Mouse (Mus musculus) kidney, adult 11 months (tissue): ENCODE measurements around the gene Axdnd1.
"Not testable (repeated sequence)": the region's sequence is repeated elsewhere in the genome, so short reads cannot be mapped to it uniquely, and the experiment has no call there.

Experiments used
- DNase-seq: peaks from one replicate; pipeline ENCODE4 v3.0.0; 2022

Axdnd1 gene

DNA sequence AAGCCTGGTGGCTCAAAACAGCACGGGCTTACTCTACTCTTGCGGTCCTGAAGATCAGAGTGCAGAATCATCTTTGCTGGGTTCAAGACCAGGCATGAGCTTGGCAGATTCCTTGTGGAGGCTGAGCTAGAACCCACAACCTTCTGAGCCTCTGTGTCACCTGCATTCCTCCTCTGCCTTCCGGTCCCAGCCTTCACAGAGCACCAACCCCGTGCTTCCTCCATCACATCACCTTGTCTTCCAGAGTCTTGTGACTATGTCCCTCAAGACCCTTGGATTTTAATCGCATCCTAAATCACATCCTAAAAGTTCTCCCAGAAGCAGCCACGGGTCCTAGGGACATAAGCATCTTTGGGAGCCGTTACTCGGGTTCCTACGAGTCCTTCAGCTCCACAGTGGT is 97.8 kb downstream of the Axdnd1 start:
- DNase-seq = no peak

DNA sequence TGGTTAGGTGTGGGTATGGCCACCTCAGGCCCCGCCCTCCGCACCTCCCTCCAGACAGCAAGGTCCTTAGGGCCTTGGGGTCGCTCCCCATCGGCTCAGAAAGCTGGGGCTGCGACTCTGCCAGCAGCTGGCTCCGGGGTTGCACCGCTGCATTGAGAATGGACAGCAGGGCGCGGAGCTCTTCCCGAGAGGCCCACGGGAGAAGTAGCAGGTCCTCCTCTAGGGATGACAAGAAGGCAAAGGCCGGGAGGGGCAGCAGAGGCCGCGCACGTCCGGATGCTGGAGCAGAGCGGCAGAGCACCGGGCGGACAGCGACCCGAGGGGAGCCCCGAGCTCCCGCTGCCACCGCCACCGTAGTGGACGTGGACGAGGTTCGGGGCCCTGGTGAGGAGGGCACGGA is 110.3 kb downstream of the Axdnd1 start, which contains the start of gene Nphs2:
Nphs2 (plus strand) TSS at position 98 of the 400 bp plus-strand sequence.
- no peak for DNase-seq

DNA sequence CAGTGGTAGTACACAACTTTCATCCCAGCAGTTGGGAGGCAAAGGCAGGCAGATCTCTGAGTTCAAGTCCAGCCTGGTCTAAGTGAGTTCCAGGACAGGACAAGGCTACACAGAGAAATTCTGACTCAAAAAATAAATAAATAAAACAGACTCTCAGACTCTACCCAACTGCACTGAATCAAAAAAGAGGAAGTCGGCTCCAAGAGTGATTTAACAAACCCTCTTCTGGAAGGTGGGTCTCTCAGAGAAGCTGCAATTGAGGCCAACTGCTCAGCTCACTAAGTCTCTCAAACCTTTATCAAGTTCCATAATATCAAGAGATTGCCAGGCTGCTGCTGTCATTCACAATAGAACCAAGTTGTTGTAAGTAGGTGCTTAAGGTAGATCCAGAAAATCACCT is 112.4 kb downstream of the Axdnd1 start:
- no peak for DNase-seq

DNA sequence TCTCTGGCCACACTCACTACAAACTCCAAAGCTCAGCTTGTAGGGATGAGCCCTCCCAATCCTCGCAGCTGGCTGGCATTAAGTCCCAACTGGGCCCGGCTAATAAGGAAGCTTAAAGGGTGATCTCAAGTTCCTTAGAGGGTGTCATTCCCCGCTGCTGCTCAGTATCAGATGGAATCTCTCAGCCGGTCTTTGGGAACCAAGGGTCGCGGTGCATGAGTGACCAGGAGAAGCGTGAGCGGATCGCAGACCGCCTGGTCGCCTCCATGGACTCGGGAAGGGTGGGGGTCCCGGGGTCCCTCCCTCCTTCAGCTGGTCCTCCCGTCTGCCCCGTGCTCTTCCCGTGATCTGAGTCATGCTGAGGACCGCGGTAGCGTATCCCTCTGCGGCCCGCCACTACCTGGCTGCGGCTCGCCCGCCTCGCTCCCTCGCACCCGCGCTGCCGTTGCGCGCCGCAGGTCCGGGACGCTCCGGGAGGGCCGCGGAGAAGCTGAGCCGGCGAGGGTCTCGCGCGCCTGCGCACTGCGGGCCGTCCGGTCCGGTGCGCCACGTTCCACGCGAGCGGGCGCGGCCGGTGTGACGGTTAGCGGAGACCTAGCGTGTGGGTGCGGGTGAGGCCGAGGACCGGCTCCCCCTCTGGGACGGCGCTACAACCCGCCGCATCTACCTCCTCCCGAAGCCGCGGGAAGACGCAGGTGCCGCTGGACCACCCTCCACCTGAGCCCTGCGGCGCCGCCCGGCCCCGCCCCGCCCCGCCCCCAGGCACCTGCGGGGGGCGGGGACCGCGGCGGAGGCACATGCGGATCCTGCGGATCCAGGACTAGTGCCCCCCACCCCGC is 117.8 kb downstream of the Axdnd1 start, which contains the start of gene Tdrd5:
Tdrd5 (minus strand) TSS at position 754 of the 839 bp plus-strand sequence.
- no peak for DNase-seq

DNA sequence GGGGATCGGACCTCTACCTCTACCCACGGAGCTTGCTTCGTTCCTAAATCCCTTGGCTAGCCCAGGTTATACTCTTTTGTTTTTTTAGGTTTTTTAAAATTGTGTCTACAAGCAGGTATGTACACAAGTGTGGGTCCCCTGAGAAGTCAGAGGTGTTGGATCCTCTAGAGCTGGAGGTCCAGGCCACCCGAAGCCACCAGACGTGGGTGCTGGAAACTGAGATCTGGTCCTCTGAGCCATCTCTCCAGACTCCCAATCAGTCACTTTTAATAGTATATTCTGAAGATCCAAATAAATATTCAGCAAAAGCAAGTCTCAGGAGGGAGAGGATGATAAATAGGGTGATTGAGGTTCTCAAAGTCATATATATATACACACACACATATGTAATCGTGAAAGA is 130.9 kb downstream of the Axdnd1 start:
- no peak for DNase-seq

DNA sequence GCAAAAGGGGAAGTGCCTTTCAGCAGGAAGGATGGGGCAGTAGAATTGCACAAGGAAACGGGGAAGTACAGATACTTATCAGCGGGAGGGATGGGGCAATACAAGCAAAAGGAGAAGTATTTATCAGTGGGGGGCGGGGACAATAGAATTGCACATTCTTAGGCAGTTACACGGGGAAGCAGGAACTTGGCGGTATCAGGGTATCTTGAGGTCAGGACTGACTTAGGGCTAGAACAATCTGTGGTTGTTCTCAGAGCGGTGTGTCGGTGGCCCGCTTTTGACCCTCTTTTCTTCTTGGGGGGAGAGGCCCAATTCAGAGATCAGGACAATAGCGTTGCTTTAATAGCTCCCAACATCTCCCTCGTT is 131.8 kb downstream of the Axdnd1 start:
- DNase-seq = not testable (repeated sequence)

DNA sequence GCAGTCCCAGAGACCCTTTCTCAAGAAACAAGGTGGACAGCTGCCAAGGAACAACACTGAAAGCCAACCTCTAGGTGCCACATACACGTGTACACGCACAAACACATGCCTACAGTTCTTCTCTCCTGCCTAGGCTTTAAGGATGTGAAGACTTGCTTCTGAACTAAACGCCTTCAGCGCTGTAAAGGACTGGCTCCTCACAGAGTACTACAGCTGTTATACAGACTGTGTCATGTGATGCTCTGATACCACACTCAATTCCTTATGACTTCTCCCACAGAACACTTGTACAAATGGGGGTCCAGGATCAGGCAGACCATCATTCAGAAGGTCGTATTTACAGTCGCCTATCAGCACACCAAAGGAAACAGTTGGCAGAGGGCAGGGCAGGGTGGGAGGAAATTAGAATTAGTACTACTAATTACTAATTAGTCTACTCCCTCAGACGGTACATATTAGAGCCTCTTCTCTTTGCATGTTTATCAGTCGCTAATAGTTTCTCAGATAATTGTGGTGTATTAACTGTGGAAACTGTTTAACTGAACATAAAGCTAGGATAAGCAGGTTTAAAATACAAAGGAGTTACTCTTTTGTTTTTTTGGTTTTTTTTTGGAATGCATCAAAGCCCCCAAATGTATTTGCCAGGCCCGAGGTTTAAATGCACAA is 132.3 kb downstream of the Axdnd1 start:
- DNase-seq = no peak

DNA sequence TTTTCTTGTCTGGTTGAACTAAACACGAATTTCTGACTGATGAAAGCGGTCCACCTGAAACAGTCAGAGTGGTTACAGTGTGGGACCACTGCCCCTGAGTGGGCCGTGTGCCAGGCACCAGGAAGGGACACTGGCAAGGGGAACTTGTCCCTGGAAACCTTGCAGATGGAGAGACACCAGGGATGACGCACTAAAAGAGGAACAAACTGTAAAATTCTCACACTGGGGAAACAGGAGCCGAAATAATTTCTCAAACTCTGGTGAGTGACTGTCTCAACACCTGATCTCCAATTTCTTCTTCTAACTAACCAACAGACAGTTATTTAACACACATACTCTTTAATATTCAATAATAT is 135.4 kb downstream of the Axdnd1 start:
- DNase-seq = no peak

DNA sequence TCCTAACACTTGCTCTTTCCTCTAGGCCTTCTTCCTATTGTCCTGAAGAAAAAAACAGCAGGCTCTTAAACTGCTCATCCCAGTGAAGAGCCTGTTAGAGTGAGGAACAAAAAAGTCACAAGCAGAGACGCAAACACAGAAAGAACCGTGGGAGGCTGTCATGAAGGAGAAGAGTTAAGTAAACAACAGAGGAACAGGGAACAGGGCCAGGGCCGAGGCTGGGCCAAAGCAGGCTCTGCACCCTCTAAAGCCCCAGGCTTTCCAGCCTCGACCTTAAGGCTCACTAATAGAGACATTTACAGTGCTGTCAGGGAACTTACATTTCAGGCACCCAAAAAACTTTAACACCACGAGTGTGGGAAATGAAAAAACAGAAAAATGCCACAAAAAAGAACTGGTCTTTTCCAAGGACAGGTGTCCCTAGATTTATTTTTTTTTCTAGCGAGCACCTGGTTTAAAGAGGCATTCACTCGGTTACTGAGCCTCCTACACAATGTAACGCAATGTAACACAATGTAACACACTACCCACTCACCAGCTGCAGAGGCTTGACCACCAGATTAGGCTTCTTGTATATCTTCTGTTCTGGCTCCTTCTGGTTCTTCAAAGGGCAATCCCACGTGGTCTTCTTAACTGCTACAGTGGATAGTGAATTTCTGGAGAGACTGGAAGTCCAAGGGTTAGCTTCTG is 136.0 kb downstream of the Axdnd1 start:
- no peak for DNase-seq

DNA sequence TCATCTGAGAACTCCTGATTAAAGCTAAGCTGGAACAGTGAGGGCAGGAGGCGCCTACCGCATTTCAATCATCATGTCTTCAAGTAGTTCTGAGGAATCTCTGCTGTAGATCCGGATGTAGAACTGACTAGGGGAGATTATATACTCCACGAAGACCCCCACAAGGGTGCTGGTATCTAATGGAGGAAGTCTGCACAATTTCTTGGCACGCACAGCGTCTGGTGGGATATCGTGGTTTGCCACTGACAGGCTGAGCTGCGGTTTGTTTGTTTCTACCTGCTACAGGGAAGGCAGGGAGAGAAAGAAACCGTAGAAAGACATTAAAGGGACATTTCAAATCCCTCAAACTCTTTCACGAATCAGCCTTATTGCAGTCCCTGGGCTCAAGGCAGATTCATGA is 136.8 kb downstream of the Axdnd1 start:
- DNase-seq = no peak

DNA sequence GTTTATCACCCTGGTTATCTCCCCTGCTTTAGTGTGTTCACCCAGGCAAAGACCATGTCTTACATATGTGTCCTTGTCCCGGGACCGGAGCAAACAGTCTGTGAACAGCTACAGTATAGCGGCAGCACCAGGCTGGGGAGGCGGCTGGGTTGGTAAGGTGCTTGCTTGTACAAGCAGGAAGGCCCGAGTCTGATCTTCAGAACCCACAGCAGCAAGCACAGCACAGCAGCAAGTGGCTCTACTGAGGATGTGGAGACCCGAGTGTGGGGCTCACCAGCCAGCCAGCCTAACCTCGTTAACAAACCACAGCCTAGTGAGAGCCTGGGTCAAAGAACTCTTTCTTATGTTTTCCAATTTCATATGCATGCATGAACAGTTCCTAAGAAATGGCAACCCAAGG is 140.8 kb downstream of the Axdnd1 start:
- no peak for DNase-seq

DNA sequence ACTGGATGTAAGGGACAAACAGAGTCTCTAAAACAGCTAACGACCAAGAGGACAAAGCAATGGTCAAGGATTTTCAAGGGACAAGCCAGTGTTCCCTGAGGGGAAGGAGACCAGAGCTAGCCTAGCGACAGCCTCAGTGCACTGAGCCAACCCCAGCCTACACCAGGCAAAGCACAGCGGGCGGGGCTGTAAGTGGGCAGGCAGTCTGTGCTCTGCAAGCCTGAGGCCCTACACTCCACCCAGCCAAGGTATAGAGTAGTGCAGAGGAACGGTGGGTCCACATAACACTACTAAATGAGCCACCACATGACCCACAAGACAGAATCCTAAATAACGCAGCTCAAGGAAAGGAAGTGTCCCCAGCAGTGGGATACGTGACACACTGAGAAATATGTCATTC is 147.3 kb downstream of the Axdnd1 start:
- no peak for DNase-seq
